Mouse (Mus musculus) olfactory bulb, adult 2 months (tissue): ENCODE data around the gene Ipo9. TPM values are rescaled to one million over a fixed set of nuclear protein-coding genes. Genes with fewer than 3 reads are reported as not detected.
"Not testable (repeated sequence)": the region's sequence is repeated elsewhere in the genome, so short reads cannot be mapped to it uniquely, and the experiment has no call there.

ENCODE experiments used
- H3K27ac ChIP-seq: fragments of 200-500 bp; 2 replicates; pipeline ENCODE4 v1.5.1; 2012; ENCODE audit warnings: low read depth, low read length; ENCODE audit not compliant: insufficient read depth
- H3K4me1 ChIP-seq: fragments of 200-500 bp; 2 replicates; pipeline ENCODE4 v1.6.1; 2012; ENCODE audit warnings: low read length; ENCODE audit not compliant: control insufficient read depth, insufficient read depth
- H3K4me3 ChIP-seq: fragments of 200-500 bp; 2 replicates; pipeline ENCODE4 v1.5.1; 2012; ENCODE audit warnings: mild to moderate bottlenecking, low read depth, low read length, moderate library complexity; ENCODE audit not compliant: insufficient read depth
- CTCF ChIP-seq: fragments of 200-500 bp; IDR thresholded peaks from 2 replicates; pipeline ENCODE4 v1.5.1; 2012; ENCODE audit warnings: low read depth, mild to moderate bottlenecking, low read length, moderate library complexity; ENCODE audit not compliant: insufficient read depth
- POLR2A ChIP-seq: fragments of 200-500 bp; IDR thresholded peaks from 2 replicates; pipeline ENCODE4 v1.6.1; 2012; ENCODE audit warnings: mild to moderate bottlenecking, low read depth, low read length, moderate library complexity; ENCODE audit not compliant: insufficient read depth
- WGBS: fragments of 180-500 bp; shearing (Covaris S2); methylation state at CpG from one replicate; pipeline ENCODE4 v1.1.7; 2018; 5-methylcytosine and 5-hydroxymethylcytosine counted together
- polyA plus RNA-seq: library from polyadenylated mRNA; stranded (reverse); fragments of >200 nt; gene quantifications from 2 replicates; pipeline ENCODE4 v1.2.4, GENCODE M21; 2012; ENCODE audit warnings: low replicate concordance; ENCODE audit not compliant: missing spikeins, insufficient read depth, insufficient read length

Gene Ipo9
- polyA plus RNA-seq, 1 experiment = not detected

DNA sequence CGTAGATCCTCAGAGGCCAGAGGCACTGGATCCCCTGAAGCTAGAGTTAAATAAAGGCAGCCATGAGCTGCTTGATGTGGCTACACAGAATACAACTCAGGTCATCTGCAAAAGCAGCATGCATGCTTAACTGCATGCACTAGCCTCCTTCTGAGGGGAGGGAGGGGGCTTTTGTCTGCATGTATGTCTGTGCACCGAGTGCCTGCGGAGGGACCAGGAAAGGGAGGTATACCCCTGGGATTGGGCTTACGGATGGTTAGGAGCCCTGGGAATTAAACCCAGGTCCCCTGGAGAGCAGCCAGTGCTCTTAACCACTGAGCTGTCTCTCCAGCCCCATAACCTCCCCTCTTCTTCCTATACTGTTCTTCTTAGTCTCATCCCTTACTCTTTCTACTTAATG lies 18.2 kb downstream of the Ipo9 start:
- 0 out of 2 replicates have a peak, but pooled peaks cover 2% of the 10 kb centered on the region for H3K4me1 ChIP-seq
- H3K4me3 ChIP-seq = no peak overlapping the region
- H3K27ac ChIP-seq = no peak overlapping the region
- 80% methylated on average over 4 of the region's 4 CpGs for whole genome bisulfite sequencing
- TF ChIP-seq POLR2A (no peak), CTCF (no peak)

DNA sequence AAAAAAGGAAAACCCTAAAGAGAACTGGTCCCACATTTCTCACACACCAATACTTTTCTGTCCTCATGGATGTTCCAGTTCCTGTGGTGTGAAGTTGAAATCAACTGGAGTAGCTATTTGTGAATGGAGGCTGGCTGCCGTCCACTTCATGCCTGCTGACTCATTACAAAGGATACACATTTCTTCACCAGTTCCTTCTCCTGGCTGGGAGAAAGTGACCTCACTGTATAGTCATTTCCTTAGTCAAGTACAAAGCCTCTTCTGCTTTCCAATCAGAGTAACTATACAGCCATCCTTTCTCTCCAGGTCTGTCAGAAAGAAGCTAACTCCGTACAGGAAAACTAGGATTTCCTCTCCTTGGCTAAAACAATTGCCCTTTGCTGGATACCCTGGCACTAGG lies 19.3 kb downstream of the Ipo9 start:
- H3K4me1 ChIP-seq = 0 out of 2 replicates have a peak, but pooled peaks cover 2% of the 10 kb centered on the region
- 21% methylated on average over 2 of the region's 2 CpGs for WGBS
- no peak overlapping the region for H3K27ac ChIP-seq
- no peak for TF ChIP-seq POLR2A
- TF ChIP-seq CTCF = no peak
- no peak overlapping the region for H3K4me3 ChIP-seq

DNA sequence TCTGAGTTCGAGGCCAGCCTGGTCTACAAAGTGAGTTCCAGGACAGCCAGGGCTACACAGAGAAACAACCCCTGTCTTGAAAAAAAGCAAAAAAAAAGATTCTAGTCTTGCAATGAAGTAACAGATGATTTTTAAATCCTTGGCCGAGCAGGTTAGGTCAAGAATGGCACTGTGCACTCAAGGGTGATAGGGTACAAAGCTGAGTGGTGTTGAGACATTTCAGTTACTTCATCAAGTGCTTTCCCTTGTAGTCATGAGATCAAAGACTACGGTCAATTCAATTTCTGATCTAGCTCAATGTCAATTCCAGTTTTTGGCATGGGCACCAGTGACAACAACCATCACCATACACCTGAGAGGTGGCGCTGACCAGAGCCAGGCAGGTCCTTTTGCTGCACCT lies 21.3 kb downstream of the Ipo9 start:
- Histone ChIP-seq H3K27ac (no peak overlapping the region), H3K4me3 (no peak overlapping the region), H3K4me1 (0 out of 2 replicates have a peak, but pooled peaks cover 2% of the 10 kb centered on the region)
- WGBS = 97% methylated on average over 4 of the region's 4 CpGs
- TF ChIP-seq CTCF (no peak), POLR2A (no peak)

DNA sequence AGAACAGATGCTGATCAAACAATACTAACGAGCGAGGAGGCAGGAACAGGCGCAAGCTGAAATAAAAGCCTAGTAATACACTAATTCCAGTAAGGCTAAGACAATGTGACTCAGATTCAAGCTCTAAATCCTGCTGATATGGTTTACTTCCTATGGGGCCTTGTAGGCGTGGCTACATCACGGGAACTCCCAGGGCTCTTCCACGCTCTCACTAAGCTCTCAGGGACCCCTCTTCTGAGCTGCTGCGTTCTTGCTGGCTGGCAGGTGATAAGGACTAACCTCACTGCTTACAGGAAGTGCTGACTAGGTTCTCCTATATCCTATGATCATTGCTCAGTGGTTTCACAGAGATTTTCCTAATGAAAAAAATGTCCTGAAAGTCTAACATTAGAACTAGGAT lies 24.9 kb downstream of the Ipo9 start:
- WGBS = 69% methylated on average over 7 of the region's 7 CpGs
- H3K4me1 ChIP-seq = no peaks in the 10 kb centered on the region
- TF ChIP-seq CTCF = no peak
- TF ChIP-seq POLR2A = no peak
- H3K4me3 ChIP-seq = no peak overlapping the region
- H3K27ac ChIP-seq = no peak overlapping the region

DNA sequence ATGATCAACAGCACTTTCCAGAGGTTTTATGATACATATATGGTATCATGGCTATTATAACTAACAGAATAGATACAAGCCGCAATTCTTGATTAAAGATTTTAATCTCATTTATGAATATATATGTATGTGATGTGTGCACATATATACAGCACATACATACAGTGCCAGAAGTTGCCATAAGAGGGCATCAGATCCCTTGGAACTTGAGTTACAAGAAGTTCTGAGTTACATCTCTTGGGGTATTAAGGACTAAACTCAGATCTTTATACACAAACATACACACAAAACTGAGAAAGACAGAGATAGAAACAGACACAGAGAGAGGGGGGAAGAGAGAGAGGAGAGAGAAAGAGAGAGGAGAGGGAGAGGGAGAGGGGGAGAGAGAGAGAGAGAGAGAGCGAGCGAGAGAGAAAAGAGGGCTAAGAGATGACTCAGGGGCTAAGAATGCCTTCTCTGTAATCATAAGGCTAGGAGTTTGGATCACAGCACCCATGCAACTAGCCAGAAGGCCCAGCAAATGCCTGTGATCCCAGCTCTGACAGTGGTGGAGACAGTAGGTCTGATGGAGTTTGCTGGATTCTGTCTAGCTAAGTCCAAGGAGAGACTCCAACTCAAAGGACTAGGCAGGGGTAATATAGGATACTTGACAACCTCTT lies 28.7 kb downstream of the Ipo9 start:
- WGBS = 75% methylated on average over 3 of the region's 3 CpGs
- Histone ChIP-seq H3K27ac (no peak overlapping the region), H3K4me1 (no peaks in the 10 kb centered on the region), H3K4me3 (no peak overlapping the region)
- TF ChIP-seq POLR2A (no peak), CTCF (no peak)

DNA sequence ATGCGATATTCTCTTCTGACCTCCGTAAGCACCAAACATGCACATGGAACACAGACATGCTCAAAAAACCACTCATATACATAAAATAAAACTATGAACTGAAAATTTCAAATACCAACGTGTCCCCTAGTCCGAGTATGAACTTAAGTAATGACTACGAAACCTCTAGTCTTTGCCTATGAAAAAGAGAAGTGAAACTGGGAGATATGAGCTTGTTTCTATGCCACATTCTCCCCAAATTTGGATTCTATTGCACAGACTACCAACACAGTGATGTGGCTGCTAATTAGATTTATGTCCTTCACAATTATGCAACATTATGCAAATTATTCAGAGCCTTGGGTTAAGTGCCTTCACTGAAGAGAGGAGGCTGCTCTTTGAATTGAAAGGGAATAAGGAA lies 30.8 kb downstream of the Ipo9 start:
- Histone ChIP-seq H3K4me3 (no peak overlapping the region), H3K27ac (no peak overlapping the region), H3K4me1 (no peaks in the 10 kb centered on the region)
- 95% methylated on average over 5 of the region's 5 CpGs for WGBS
- TF ChIP-seq CTCF = no peak
- TF ChIP-seq POLR2A = no peak

DNA sequence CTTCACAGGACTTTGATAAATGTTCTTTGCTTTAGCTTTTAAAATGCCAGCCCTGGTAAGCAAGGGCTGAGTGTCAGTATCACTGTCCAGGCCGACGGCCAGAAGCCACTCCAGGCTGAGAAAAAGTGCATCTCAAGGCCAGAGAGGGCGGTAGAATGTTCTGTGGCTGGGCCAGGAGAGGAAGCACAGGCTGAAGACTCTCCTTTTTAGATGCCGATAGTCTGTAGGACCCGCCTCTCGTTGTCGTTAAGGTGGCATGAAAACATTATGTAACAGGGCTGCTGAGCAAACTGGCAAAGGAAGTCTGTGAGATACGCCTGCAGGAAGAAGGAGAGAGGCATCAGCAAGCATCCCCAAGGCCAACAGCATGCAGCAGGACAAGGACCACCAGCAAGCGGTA lies 45.1 kb downstream of the Ipo9 start:
- Histone ChIP-seq H3K27ac (no peak overlapping the region), H3K4me3 (no peak overlapping the region), H3K4me1 (peaks cover 7% of the 10 kb centered on the region)
- 65% methylated on average over 9 of the region's 9 CpGs for WGBS
- TF ChIP-seq CTCF (no peak), POLR2A (no peak)

DNA sequence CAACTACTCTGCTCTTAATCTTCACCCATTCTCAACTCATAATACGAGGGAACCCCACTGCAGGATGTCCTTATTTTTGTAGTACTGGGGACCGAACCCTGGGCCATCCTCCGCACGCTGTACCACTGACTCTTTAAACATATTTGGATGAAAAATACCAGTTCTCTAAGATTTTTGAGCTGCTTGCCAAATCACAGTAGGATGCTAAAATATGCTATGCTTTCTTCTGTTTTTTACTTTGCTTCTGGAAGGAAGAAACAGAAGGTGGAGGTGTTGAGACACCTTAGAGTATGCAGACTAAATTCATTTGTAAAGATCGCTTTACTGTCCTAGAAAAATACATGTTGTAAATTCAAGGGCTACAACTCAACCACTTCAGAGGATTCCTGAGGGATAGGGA lies 46.1 kb downstream of the Ipo9 start:
- TF ChIP-seq POLR2A (no peak), CTCF (no peak)

DNA sequence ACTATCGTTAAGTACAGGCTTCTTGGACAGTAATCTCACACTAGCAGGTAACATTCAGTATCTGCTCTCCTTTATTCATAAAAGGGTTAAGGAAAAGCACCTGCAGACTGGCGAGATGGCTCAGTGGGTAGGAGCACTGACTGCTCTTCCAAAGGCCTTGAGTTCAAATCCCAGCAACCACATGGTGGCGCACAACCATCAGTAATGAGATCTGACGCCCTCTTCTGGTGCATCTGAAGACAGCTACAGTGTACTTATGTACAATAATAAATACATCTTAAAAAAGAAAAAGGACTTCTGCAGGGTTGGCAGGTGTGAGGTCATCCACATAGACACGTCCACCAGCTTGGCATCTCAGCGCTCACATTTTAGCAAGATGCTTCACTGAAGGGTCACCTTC lies 48.7 kb downstream of the Ipo9 start:
- WGBS = 71% methylated on average over 6 of the region's 6 CpGs
- not testable (repeated sequence) for H3K4me3 ChIP-seq, H3K27ac ChIP-seq
- H3K4me1 ChIP-seq = peaks cover 26% of the 10 kb centered on the region

More for the DNA sequence above, 46.1 kb downstream of the Ipo9 start:
- Histone ChIP-seq H3K27ac (no peak overlapping the region), H3K4me1 (peaks cover 12% of the 10 kb centered on the region), H3K4me3 (no peak overlapping the region)
- WGBS = 93% methylated on average over 5 of the region's 5 CpGs
